Mouse (Mus musculus) liver, adult 2 months (tissue): Measurements from ENCODE around the gene Frmd4a.

ENCODE experiments used
- CTCF ChIP-seq: fragments of 200-500 bp; IDR thresholded peaks from 2 replicates; pipeline ENCODE4 v1.5.1; 2011; ENCODE audit warnings: low read depth, low read length, control low read depth
- POLR2A ChIP-seq: fragments of 200-500 bp; IDR thresholded peaks from 2 replicates; pipeline ENCODE4 v1.6.1; 2011; ENCODE audit warnings: low read length, control low read depth; ENCODE audit not compliant: insufficient read depth; ENCODE audit errors: extremely low read depth

GRCm38 (mm10) chr2:4209234-4209633 lies 191.7 kb downstream of the Frmd4a start:
- TF ChIP-seq CTCF (no peak), POLR2A (no peak)
